Mouse (Mus musculus) brain, embryonic 14.5 days (tissue): ENCODE data around the gene Cdon.

ENCODE experiments used
- CTCF ChIP-seq: fragments of 200-500 bp; IDR thresholded peaks from 2 replicates; pipeline ENCODE4 v1.5.1; 2012; ENCODE audit warnings: inconsistent platforms, mild to moderate bottlenecking, moderate library complexity, borderline replicate concordance; ENCODE audit not compliant: insufficient read depth, insufficient read length; ENCODE audit errors: extremely low read depth
- POLR2A ChIP-seq: fragments of 200-500 bp; IDR thresholded peaks from 2 replicates; pipeline ENCODE4 v1.6.1; 2012; ENCODE audit warnings: mild to moderate bottlenecking, inconsistent platforms, borderline replicate concordance; ENCODE audit not compliant: poor library complexity, insufficient read depth, insufficient read length, severe bottlenecking; ENCODE audit errors: extremely low read depth

- TF ChIP-seq POLR2A (no peak), CTCF (no peak)
These were observed 93.0 kb downstream of the Cdon start for GRCm38 (mm10) chr9:35513900-35514299.
